In genomic region chr8:122571750-122572267, GRCm38 (mm10) we compare ENCODE assay signal across 11 mouse cellular contexts.
"Had no signal": no experiment of that assay in that cellular context is flagged by ENCODE, and none has a peak within 500 bp of the region (broad histone marks: within the 10 kb centered on the region; RNA-seq: fewer than 3 reads in every experiment).

No protein-coding gene starts in this region.

- H3K27ac ChIP-seq: layer of hippocampus, adult 2 months; liver, embryonic 15.5 days; midbrain, embryonic 10.5 days; midbrain, embryonic 15.5 days; neural tube, embryonic 12.5 days had no signal

- ATAC-seq: lung, postnatal 0 days; midbrain, embryonic 15.5 days had no signal

- H3K36me3 ChIP-seq: midbrain, embryonic 15.5 days had no signal

- H3K9me3 ChIP-seq: liver, embryonic 15.5 days; midbrain, embryonic 10.5 days; midbrain, embryonic 15.5 days; neural tube, embryonic 12.5 days had no signal

- H3K4me2 ChIP-seq: liver, embryonic 15.5 days; midbrain, embryonic 15.5 days; neural tube, embryonic 12.5 days had no signal

- H3K9ac ChIP-seq: liver, embryonic 15.5 days; midbrain, embryonic 15.5 days; neural tube, embryonic 12.5 days had no signal

- H3K4me3 ChIP-seq: layer of hippocampus, adult 2 months; liver, embryonic 15.5 days; midbrain, embryonic 10.5 days; midbrain, embryonic 15.5 days; neural tube, embryonic 12.5 days had no signal

- H3K27me3 ChIP-seq: liver, embryonic 15.5 days; midbrain, embryonic 15.5 days; neural tube, embryonic 12.5 days had no signal

- DNase-seq: kidney, postnatal 10 days; kidney, postnatal 4 days; lung, adult 2 months; lung, postnatal 36 days; thymus, postnatal 36 days had no signal
